Mouse (Mus musculus) kidney, embryonic 14.5 days (tissue): ENCODE data around the gene Xrcc1. TPM values are rescaled to one million over a fixed set of nuclear protein-coding genes. Genes with fewer than 3 reads are reported as not detected.
"Not testable (repeated sequence)": the region's sequence is repeated elsewhere in the genome, so short reads cannot be mapped to it uniquely, and the experiment has no call there.

Experiments
- ATAC-seq: fragments of 200-750 bp; cut with Nextera tagmentation; 2 replicates; pipeline ENCODE4 v1.8.0; 2017; ENCODE audit warnings: moderate number of reproducible peaks, mild to moderate bottlenecking, moderate TSS enrichment, moderate library complexity; ENCODE audit not compliant: low FRiP score, low TSS enrichment
- H3K27ac ChIP-seq: fragments of 300-500 bp; sonication (generic); 2 replicates; pipeline ENCODE4 v1.5.1; 2014; ENCODE audit warnings: low read depth, mild to moderate bottlenecking, low read length, moderate library complexity, mixed read lengths
- H3K27me3 ChIP-seq: fragments of 300-500 bp; sonication (generic); 2 replicates; pipeline ENCODE4 v1.6.1; 2014; ENCODE audit warnings: mild to moderate bottlenecking, low read length; ENCODE audit not compliant: control insufficient read depth, insufficient read depth
- H3K36me3 ChIP-seq: fragments of 300-500 bp; sonication (generic); 2 replicates; pipeline ENCODE4 v1.6.1; 2014; ENCODE audit warnings: low read length, mixed read lengths; ENCODE audit not compliant: control insufficient read depth, insufficient read depth
- H3K4me1 ChIP-seq: fragments of 300-500 bp; sonication (generic); 2 replicates; pipeline ENCODE4 v1.6.1; 2014; ENCODE audit warnings: low read length, mixed read lengths; ENCODE audit not compliant: control insufficient read depth, insufficient read depth
- H3K4me2 ChIP-seq: fragments of 300-500 bp; sonication (generic); replicated peaks from 2 replicates; pipeline ENCODE4 v1.6.1; 2014; ENCODE audit warnings: low read depth, mild to moderate bottlenecking, low read length
- H3K4me3 ChIP-seq: fragments of 300-500 bp; sonication (generic); 2 replicates; pipeline ENCODE4 v1.5.1; 2014; ENCODE audit warnings: mild to moderate bottlenecking, low read length
- H3K9ac ChIP-seq: fragments of 300-500 bp; sonication (generic); 2 replicates; pipeline ENCODE4 v1.6.1; 2014; ENCODE audit warnings: low read depth, mild to moderate bottlenecking, low read length, moderate library complexity
- H3K9me3 ChIP-seq: fragments of 300-500 bp; sonication (generic); 2 replicates; pipeline ENCODE4 v1.6.1; 2016; ENCODE audit warnings: low read length; ENCODE audit not compliant: control insufficient read depth
- WGBS: fragments of 180-500 bp; shearing (Covaris S2); extraction: QIAGEN DNeasy Blood & Tissue Kit; methylation state at CpG from one replicate; pipeline ENCODE4 v1.1.7; 2014; 5-methylcytosine and 5-hydroxymethylcytosine counted together
- polyA plus RNA-seq: library from polyadenylated mRNA; unstranded; fragments of >200 nt; fragmentation: Nextera tagmentation; extraction: Ambion mirVana; gene quantifications from 2 replicates; pipeline ENCODE4 v1.2.1, GENCODE M21; 2014

Gene Xrcc1
- polyA plus RNA-seq, 1 experiment from 2014 or later: 136 TPM

DNA sequence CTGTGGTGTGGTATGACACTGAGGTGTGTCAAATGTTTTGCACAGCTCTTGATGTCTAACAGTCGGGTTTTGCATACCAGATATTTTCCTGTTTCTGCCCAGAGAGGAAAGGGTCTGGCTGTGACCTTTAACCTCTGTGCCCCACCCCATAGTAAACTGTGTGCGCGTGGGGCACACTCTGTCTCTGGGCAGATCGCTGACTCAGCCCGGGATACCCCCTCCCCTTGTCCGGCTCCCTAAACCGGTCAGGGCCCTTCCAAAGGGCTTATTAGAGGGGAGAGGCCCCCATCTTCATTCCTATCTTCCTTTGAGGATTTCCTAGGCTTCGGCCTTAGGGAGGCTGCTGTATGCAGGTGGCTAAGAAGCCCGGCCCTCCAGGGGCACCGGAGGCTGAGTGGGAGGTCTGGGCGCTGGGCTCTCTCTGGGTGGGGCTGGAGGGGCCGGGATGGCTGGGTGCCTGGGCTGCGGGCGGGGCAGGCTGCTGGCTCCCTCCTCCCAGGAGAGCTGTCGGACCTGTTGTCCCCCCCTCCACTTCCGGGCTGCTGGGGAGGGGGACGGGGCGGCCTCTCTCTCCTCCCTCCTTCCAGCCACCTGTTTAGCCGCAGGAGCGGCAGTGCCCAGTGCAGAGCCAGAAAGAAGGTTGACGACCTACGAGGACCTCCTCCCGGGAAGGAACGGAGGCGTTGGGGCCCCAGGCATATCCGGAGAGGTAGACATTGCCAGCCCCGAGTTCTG lies 64.2 kb downstream of the Xrcc1 start, which contains the start of gene Phldb3:
Gene Phldb3, plus strand, starts transcription at position 620 of the 735 bp plus-strand sequence.
- peaks cover 40% of the 10 kb centered on the region for H3K27me3 ChIP-seq
- peak within 1 kb of the TSS; percentile 34; the same call in 1 of the 2 replicates for H3K9ac ChIP-seq
- ATAC-seq: peak; percentile 43
- no peaks in the 10 kb centered on the region for H3K9me3 ChIP-seq
- no peaks in the 10 kb centered on the region for H3K36me3 ChIP-seq
- peaks cover 14% of the 10 kb centered on the region; the same call in 1 of the 2 replicates for H3K4me1 ChIP-seq
- WGBS: 2% methylated on average over 26 of the region's 27 CpGs
- H3K4me3 ChIP-seq: peak within 1 kb of the TSS; percentile 45
- H3K27ac ChIP-seq: no peak within 1 kb of the TSS; the same call in 1 of the 2 replicates
- peak within 1 kb of the TSS; percentile 61 for H3K4me2 ChIP-seq

DNA sequence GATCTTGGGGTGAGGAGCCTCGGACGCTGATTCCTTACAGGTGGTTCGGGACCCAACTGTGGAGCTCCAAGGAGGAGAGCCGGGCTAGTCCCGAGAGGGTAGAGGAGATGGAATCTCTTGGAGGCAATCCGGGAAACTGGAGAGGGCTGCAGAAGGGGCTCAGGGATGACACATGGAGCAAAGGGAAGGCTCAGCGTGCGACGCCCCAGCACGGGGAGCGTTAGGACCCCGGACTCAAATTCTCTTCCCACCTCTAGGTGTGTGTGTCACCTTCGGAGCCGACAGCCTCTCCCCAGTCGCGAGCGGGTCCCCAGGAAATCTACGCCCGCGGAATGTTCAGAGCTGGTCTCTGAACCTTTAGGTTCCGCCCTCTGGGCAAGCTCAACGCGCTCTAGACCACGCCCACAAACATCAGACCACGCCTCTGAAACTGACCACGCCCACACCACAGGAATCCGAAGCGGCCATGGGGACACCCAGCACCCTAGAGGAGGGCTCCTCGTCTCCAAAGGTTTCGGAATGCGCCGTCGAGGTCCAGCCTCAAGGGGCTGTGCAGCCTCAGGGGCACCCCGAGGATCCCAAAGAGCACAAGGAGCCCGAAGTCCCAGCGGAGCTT lies 64.9 kb downstream of the Xrcc1 start:
- under 1% methylated on average over 36 of the region's 36 CpGs for WGBS
- peak overlapping the region; percentile 61 for H3K4me2 ChIP-seq
- peak; percentile 69 for ATAC-seq
- H3K4me1 ChIP-seq: peaks cover 14% of the 10 kb centered on the region; the same call in 1 of the 2 replicates
- H3K27me3 ChIP-seq: peaks cover 40% of the 10 kb centered on the region
- peak overlapping the region; percentile 34; the same call in 1 of the 2 replicates for H3K9ac ChIP-seq
- H3K27ac ChIP-seq: no peak overlapping the region
- no peaks in the 10 kb centered on the region for H3K36me3 ChIP-seq
- peak overlapping the region; percentile 45 for H3K4me3 ChIP-seq
- no peaks in the 10 kb centered on the region for H3K9me3 ChIP-seq

DNA sequence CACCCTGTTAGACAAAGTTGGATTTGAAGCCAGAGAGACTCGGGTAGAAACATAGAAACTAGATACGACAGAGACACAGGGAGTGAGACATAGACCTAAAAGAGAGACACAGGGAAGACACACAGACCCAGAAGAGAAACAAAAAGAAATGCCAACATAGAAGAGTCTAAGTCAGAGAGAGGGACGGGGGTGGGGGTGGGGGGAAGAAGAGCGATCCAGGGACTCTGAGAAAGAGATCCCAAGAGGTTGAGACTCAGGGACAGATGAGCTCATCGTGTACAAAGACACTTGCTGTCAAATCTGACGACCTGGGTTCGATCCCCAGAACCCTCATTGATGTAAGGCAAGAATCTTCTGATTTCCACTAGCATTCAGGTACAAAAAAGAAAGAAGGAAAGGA lies 65.6 kb downstream of the Xrcc1 start:
- H3K4me3 ChIP-seq: peak overlapping the region; percentile 45
- H3K27ac ChIP-seq: no peak overlapping the region
- no peak for ATAC-seq
- peak overlapping the region; percentile 61 for H3K4me2 ChIP-seq
- 18% methylated on average over 7 of the region's 7 CpGs for WGBS
- peaks cover 40% of the 10 kb centered on the region for H3K27me3 ChIP-seq
- no peak overlapping the region for H3K9ac ChIP-seq
- H3K4me1 ChIP-seq: peaks cover 14% of the 10 kb centered on the region; the same call in 1 of the 2 replicates
- no peaks in the 10 kb centered on the region for H3K9me3 ChIP-seq
- H3K36me3 ChIP-seq: no peaks in the 10 kb centered on the region

DNA sequence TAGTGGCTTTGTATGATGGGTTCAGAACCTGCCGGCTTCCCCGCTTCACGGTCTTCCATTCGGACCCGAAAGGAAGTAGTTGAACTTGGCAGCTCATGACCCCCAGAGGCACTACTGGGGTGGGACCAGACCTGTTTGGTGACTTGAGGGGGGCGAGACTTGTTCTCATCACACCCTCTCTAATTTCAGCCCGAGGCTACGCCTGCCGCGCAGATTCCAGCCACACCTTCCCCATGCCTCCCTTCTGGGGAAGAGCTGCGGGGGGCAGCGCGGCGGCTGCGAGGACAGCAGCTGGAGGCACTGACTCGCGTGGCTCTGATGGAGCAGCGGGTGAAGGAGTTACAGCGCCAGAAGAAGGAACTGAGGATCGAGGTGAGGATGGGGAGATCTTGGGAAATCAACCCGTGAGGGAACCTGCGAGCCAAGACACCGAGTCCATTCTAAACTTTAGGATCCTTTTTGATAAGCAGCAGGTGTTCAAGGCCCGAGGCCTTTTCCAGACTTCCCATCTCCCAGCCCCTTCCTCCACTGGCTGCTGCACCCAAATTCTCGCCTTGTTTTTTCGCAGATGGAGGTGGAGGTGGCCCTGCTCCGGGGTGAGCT lies 66.3 kb downstream of the Xrcc1 start:
- H3K27me3 ChIP-seq: peaks cover 40% of the 10 kb centered on the region
- H3K36me3 ChIP-seq: no peaks in the 10 kb centered on the region
- H3K4me2 ChIP-seq: peak overlapping the region; percentile 29
- WGBS: 2% methylated on average over 27 of the region's 27 CpGs
- H3K4me3 ChIP-seq: peak overlapping the region; percentile 25
- no peak overlapping the region for H3K27ac ChIP-seq
- no peaks in the 10 kb centered on the region for H3K9me3 ChIP-seq
- no peak for ATAC-seq
- no peak overlapping the region for H3K9ac ChIP-seq
- peaks cover 14% of the 10 kb centered on the region; the same call in 1 of the 2 replicates for H3K4me1 ChIP-seq

DNA sequence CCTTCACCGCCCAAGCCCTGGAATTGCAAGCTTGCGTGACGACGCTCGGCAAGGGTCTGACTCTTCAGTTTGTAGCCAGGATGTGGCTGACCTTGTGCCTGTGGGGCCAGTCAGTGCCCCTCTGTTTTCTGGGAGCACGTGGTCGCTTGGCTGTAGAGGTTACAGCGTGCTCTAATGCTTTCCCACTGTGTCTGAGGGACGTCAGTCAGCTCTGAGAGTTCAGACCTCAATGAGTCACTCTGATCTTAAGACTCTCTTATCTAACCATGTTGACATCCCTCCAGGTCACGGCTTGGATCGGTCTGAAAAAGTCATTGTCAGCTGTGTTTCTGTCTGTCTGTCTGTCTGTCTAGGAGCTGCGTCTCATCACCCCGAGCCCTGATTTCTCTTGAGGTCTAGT lies 68.7 kb downstream of the Xrcc1 start:
- H3K4me3 ChIP-seq: no peak overlapping the region
- ATAC-seq: no peak
- H3K36me3 ChIP-seq: no peaks in the 10 kb centered on the region
- peaks cover 14% of the 10 kb centered on the region; the same call in 1 of the 2 replicates for H3K4me1 ChIP-seq
- 76% methylated on average over 13 of the region's 13 CpGs for WGBS
- peaks cover 35% of the 10 kb centered on the region for H3K27me3 ChIP-seq
- no peak overlapping the region for H3K4me2 ChIP-seq
- no peak overlapping the region for H3K27ac ChIP-seq
- H3K9me3 ChIP-seq: no peaks in the 10 kb centered on the region
- H3K9ac ChIP-seq: no peak overlapping the region

DNA sequence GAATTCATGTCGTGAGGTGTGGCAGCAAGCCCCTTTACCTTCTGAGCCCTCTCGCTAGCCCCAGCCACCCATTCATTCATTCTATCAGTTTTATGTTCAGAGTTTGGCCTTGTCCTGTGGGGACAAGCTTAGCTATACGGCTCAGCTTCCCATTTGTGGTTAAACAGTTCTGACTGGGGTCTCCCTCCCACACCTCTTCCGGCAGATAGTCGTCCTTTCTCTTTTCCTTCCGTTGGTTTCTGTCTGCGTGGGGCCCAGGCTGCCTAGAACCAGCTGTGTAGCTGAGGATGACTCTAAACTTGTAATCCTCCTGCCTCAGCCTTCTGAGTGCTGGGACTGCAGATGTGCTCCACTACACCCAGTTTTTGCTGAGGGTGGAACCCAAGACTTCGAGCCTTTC lies 71.7 kb downstream of the Xrcc1 start:
- H3K4me1 ChIP-seq: 0 out of 2 replicates have a peak, but pooled peaks cover 1% of the 10 kb centered on the region
- peaks cover 9% of the 10 kb centered on the region for H3K27me3 ChIP-seq
- H3K9ac ChIP-seq: no peak overlapping the region
- H3K27ac ChIP-seq: no peak overlapping the region
- ATAC-seq: no peak
- WGBS: 84% methylated on average over 8 of the region's 8 CpGs
- no peak overlapping the region for H3K4me2 ChIP-seq
- H3K9me3 ChIP-seq: 0 out of 2 replicates have a peak, but pooled peaks cover 2% of the 10 kb centered on the region
- no peak overlapping the region for H3K4me3 ChIP-seq
- no peaks in the 10 kb centered on the region for H3K36me3 ChIP-seq

DNA sequence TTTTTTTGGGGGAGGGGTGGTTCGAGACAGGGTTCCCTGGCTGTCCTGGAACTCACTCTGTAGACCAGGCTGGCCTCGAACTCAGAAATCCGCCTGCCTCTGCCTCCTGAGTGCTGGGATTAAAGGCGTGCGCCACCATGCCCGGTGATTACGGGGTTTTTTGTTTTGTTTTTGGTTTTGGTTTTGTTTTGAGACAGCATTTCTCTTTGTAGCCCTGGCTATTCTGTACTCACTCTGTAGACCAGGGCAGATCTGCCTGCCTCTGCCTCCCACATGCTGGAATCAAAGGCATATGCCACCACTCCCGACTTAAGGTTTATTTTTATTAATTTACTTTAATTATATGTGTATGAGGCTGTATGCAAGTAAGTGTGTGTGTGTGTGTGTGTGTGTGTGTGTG lies 72.3 kb downstream of the Xrcc1 start:
- not testable (repeated sequence) for H3K27me3 ChIP-seq, H3K9ac ChIP-seq, H3K4me1 ChIP-seq, H3K4me2 ChIP-seq, H3K9me3 ChIP-seq, H3K4me3 ChIP-seq, H3K27ac ChIP-seq, ATAC-seq, H3K36me3 ChIP-seq
- 90% methylated on average over 8 of the region's 8 CpGs for WGBS

DNA sequence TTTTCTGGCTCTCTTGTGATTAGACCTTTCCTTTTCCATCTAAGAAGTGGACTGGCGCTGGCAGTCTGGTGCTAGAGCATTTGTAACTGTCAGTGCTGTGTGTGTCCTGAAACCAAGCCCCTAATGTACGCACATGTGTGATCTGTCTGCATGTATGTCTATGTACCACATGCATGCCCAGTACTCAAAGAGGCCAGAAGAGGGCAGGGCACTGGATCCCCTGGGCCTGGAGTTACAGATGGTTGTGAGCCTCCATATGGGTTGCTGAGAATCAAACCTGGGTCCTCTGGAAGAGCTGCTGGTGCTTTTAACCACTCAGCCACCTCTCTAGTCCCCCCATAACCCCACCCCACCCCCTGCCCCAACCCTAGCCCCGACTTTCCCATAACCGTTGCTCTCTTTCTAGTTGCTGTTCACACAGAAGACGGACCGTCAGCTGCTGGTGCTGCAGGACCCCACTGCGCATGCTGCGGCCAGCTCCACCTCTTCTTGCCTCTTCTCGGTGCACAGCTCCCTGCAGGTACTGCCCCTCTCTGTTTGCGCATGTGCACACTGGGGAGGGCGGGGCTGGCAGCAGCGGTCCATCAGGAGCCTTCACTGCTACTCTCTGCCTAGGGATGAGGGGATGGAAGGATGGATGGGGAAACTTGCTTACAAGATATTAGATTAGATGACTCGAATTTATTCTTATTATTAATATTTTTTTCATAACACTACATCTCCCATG lies 73.7 kb downstream of the Xrcc1 start:
- Histone ChIP-seq H3K9ac (no peak overlapping the region), H3K4me3 (no peak overlapping the region), H3K36me3 (no peaks in the 10 kb centered on the region), H3K4me2 (no peak overlapping the region), H3K27ac (no peak overlapping the region), H3K27me3 (no peaks in the 10 kb centered on the region), H3K4me1 (no peaks in the 10 kb centered on the region), H3K9me3 (0 out of 2 replicates have a peak, but pooled peaks cover 2% of the 10 kb centered on the region)
- WGBS: 55% methylated on average over 13 of the region's 13 CpGs
- no peak for ATAC-seq
